Mouse (Mus musculus) kidney, embryonic 14.5 days (tissue): ENCODE results near the gene Plekhn1. TPM values are rescaled to one million over a fixed set of nuclear protein-coding genes. Genes with fewer than 3 reads are reported as not detected.

Experiments used
- ATAC-seq: fragments of 200-750 bp; cut with Nextera tagmentation; 2 replicates; pipeline ENCODE4 v1.8.0; 2017; ENCODE audit warnings: moderate number of reproducible peaks, mild to moderate bottlenecking, moderate TSS enrichment, moderate library complexity; ENCODE audit not compliant: low FRiP score, low TSS enrichment
- H3K27ac ChIP-seq: fragments of 300-500 bp; sonication (generic); 2 replicates; pipeline ENCODE4 v1.5.1; 2014; ENCODE audit warnings: low read depth, mild to moderate bottlenecking, low read length, moderate library complexity, mixed read lengths
- H3K27me3 ChIP-seq: fragments of 300-500 bp; sonication (generic); 2 replicates; pipeline ENCODE4 v1.6.1; 2014; ENCODE audit warnings: mild to moderate bottlenecking, low read length; ENCODE audit not compliant: control insufficient read depth, insufficient read depth
- H3K36me3 ChIP-seq: fragments of 300-500 bp; sonication (generic); 2 replicates; pipeline ENCODE4 v1.6.1; 2014; ENCODE audit warnings: low read length, mixed read lengths; ENCODE audit not compliant: control insufficient read depth, insufficient read depth
- H3K4me1 ChIP-seq: fragments of 300-500 bp; sonication (generic); 2 replicates; pipeline ENCODE4 v1.6.1; 2014; ENCODE audit warnings: low read length, mixed read lengths; ENCODE audit not compliant: control insufficient read depth, insufficient read depth
- H3K4me2 ChIP-seq: fragments of 300-500 bp; sonication (generic); replicated peaks from 2 replicates; pipeline ENCODE4 v1.6.1; 2014; ENCODE audit warnings: low read depth, mild to moderate bottlenecking, low read length
- H3K4me3 ChIP-seq: fragments of 300-500 bp; sonication (generic); 2 replicates; pipeline ENCODE4 v1.5.1; 2014; ENCODE audit warnings: mild to moderate bottlenecking, low read length
- H3K9ac ChIP-seq: fragments of 300-500 bp; sonication (generic); 2 replicates; pipeline ENCODE4 v1.6.1; 2014; ENCODE audit warnings: low read depth, mild to moderate bottlenecking, low read length, moderate library complexity
- H3K9me3 ChIP-seq: fragments of 300-500 bp; sonication (generic); 2 replicates; pipeline ENCODE4 v1.6.1; 2016; ENCODE audit warnings: low read length; ENCODE audit not compliant: control insufficient read depth
- WGBS: fragments of 180-500 bp; shearing (Covaris S2); extraction: QIAGEN DNeasy Blood & Tissue Kit; methylation state at CpG from one replicate; pipeline ENCODE4 v1.1.7; 2014; 5-methylcytosine and 5-hydroxymethylcytosine counted together
- polyA plus RNA-seq: library from polyadenylated mRNA; unstranded; fragments of >200 nt; fragmentation: Nextera tagmentation; extraction: Ambion mirVana; gene quantifications from 2 replicates; pipeline ENCODE4 v1.2.1, GENCODE M21; 2014

Plekhn1 gene
- polyA plus RNA-seq, 1 experiment from 2014 or later: 20.3 TPM

GRCm38 (mm10) chr4:156192421-156193199, 42.0 kb downstream of the Plekhn1 start:
- Histone ChIP-seq H3K4me3 (no peak overlapping the region), H3K27ac (peak overlapping the region; percentile 73), H3K27me3 (no peaks in the 10 kb centered on the region), H3K9me3 (no peaks in the 10 kb centered on the region), H3K9ac (no peak overlapping the region), H3K4me2 (peak overlapping the region; percentile 10; the same call in 1 of the 2 replicates), H3K36me3 (peaks cover 52% of the 10 kb centered on the region), H3K4me1 (peaks cover 79% of the 10 kb centered on the region)
- no peak for ATAC-seq
- 25% methylated on average over 8 of the region's 8 CpGs for WGBS

- no peaks in the 10 kb centered on the region for H3K27me3 ChIP-seq
- WGBS: 31% methylated on average over 6 of the region's 6 CpGs
- no peak overlapping the region for H3K9ac ChIP-seq
- H3K4me2 ChIP-seq: peak overlapping the region; percentile 22
- H3K36me3 ChIP-seq: peaks cover 51% of the 10 kb centered on the region
- peak; percentile 65 for ATAC-seq
- peak overlapping the region; percentile 82 for H3K27ac ChIP-seq
- H3K4me3 ChIP-seq: no peak overlapping the region
- H3K4me1 ChIP-seq: peaks cover 77% of the 10 kb centered on the region
- no peaks in the 10 kb centered on the region for H3K9me3 ChIP-seq
These were observed 45.8 kb downstream of the Plekhn1 start for GRCm38 (mm10) chr4:156188811-156189323.

GRCm38 (mm10) chr4:156188162-156188810, 46.4 kb downstream of the Plekhn1 start:
- 0 out of 2 replicates have a peak, but pooled peaks have one; percentile 2 for ATAC-seq
- H3K4me2 ChIP-seq: no peak overlapping the region
- H3K4me1 ChIP-seq: peaks cover 71% of the 10 kb centered on the region
- peak overlapping the region; percentile 82 for H3K27ac ChIP-seq
- H3K9me3 ChIP-seq: no peaks in the 10 kb centered on the region
- no peaks in the 10 kb centered on the region for H3K27me3 ChIP-seq
- H3K36me3 ChIP-seq: peaks cover 51% of the 10 kb centered on the region
- no peak overlapping the region for H3K4me3 ChIP-seq
- H3K9ac ChIP-seq: no peak overlapping the region
- 69% methylated on average over 5 of the region's 5 CpGs for WGBS

- no peaks in the 10 kb centered on the region for H3K27me3 ChIP-seq
- H3K9me3 ChIP-seq: no peaks in the 10 kb centered on the region
- peak; percentile 44; the same call in 1 of the 2 replicates for ATAC-seq
- peak overlapping the region; percentile 54 for H3K9ac ChIP-seq
- H3K27ac ChIP-seq: peak overlapping the region; percentile 32; the same call in 1 of the 2 replicates
- peaks cover 52% of the 10 kb centered on the region for H3K4me1 ChIP-seq
- H3K4me2 ChIP-seq: peak overlapping the region; percentile 32
- H3K36me3 ChIP-seq: peaks cover 42% of the 10 kb centered on the region
- H3K4me3 ChIP-seq: peak overlapping the region; percentile 23; the same call in 1 of the 2 replicates
- 10% methylated on average over 31 of the region's 31 CpGs for WGBS
These were observed 48.5 kb downstream of the Plekhn1 start for GRCm38 (mm10) chr4:156185950-156186850.

GRCm38 (mm10) chr4:156185456-156185949, 49.2 kb downstream of the Plekhn1 start:
- Histone ChIP-seq H3K4me3 (peak overlapping the region; percentile 23; the same call in 1 of the 2 replicates), H3K4me2 (peak overlapping the region; percentile 32), H3K36me3 (peaks cover 35% of the 10 kb centered on the region), H3K27me3 (no peaks in the 10 kb centered on the region), H3K9ac (peak overlapping the region; percentile 54), H3K27ac (peak overlapping the region; percentile 32; the same call in 1 of the 2 replicates), H3K4me1 (peaks cover 45% of the 10 kb centered on the region), H3K9me3 (no peaks in the 10 kb centered on the region)
- ATAC-seq: no peak
- 79% methylated on average over 13 of the region's 13 CpGs for WGBS

GRCm38 (mm10) chr4:156184291-156184954, 50.2 kb downstream of the Plekhn1 start:
- H3K4me1 ChIP-seq: peaks cover 37% of the 10 kb centered on the region
- H3K4me3 ChIP-seq: no peak overlapping the region
- no peak for ATAC-seq
- no peak overlapping the region for H3K27ac ChIP-seq
- no peaks in the 10 kb centered on the region for H3K9me3 ChIP-seq
- no peak overlapping the region for H3K4me2 ChIP-seq
- H3K27me3 ChIP-seq: no peaks in the 10 kb centered on the region
- H3K9ac ChIP-seq: no peak overlapping the region; the same call in 1 of the 2 replicates
- peaks cover 37% of the 10 kb centered on the region for H3K36me3 ChIP-seq
- 77% methylated on average over 7 of the region's 7 CpGs for WGBS

GRCm38 (mm10) chr4:156183747-156184146, 50.9 kb downstream of the Plekhn1 start:
- no peaks in the 10 kb centered on the region for H3K27me3 ChIP-seq
- peaks cover 30% of the 10 kb centered on the region for H3K4me1 ChIP-seq
- no peak overlapping the region for H3K4me2 ChIP-seq
- no peak overlapping the region for H3K4me3 ChIP-seq
- H3K36me3 ChIP-seq: peaks cover 44% of the 10 kb centered on the region
- no peak overlapping the region for H3K9ac ChIP-seq
- ATAC-seq: no peak
- no peak overlapping the region for H3K27ac ChIP-seq
- no peaks in the 10 kb centered on the region for H3K9me3 ChIP-seq
- 84% methylated on average over 5 of the region's 5 CpGs for WGBS

GRCm38 (mm10) chr4:156177630-156178029, 57.0 kb downstream of the Plekhn1 start:
- Histone ChIP-seq H3K27ac (no peak overlapping the region), H3K4me3 (no peak overlapping the region), H3K27me3 (no peaks in the 10 kb centered on the region), H3K4me1 (no peaks in the 10 kb centered on the region), H3K36me3 (peaks cover 83% of the 10 kb centered on the region), H3K9ac (no peak overlapping the region), H3K9me3 (no peaks in the 10 kb centered on the region), H3K4me2 (no peak overlapping the region)
- 95% methylated on average over 9 of the region's 9 CpGs for WGBS
- ATAC-seq: no peak
